Mouse (Mus musculus) lung, embryonic 16.5 days (tissue): ENCODE measurements around the gene Ripor2. TPM values are rescaled to one million over a fixed set of nuclear protein-coding genes. Genes with fewer than 3 reads are reported as not detected.
A peak's percentile ranks its signal among the peaks of the same experiment; 100 is the strongest.

ENCODE experiments used
- ATAC-seq: fragments of 200-750 bp; cut with Nextera tagmentation; 2 replicates; pipeline ENCODE4 v1.8.0; 2017; ENCODE audit warnings: low read depth, mild to moderate bottlenecking, moderate library complexity
- H3K27ac ChIP-seq: fragments of 300-500 bp; sonication (generic); 2 replicates; pipeline ENCODE4 v1.5.1; 2014; ENCODE audit warnings: mild to moderate bottlenecking, control low read depth, low read length
- H3K27me3 ChIP-seq: fragments of 300-500 bp; sonication (generic); 2 replicates; pipeline ENCODE4 v1.6.1; 2014; ENCODE audit warnings: low read depth, low read length, mixed read lengths; ENCODE audit not compliant: control insufficient read depth, insufficient read depth
- H3K36me3 ChIP-seq: fragments of 300-500 bp; sonication (generic); 2 replicates; pipeline ENCODE4 v1.6.1; 2014; ENCODE audit warnings: low read length; ENCODE audit not compliant: control insufficient read depth, insufficient read depth
- H3K4me1 ChIP-seq: fragments of 300-500 bp; sonication (generic); replicated peaks from 2 replicates; pipeline ENCODE4 v1.6.1; 2014; ENCODE audit warnings: low read length, mixed read lengths; ENCODE audit not compliant: control insufficient read depth, insufficient read depth
- H3K4me2 ChIP-seq: fragments of 300-500 bp; sonication (generic); 2 replicates; pipeline ENCODE4 v1.6.1; 2014; ENCODE audit warnings: low read depth, low read length, control low read depth
- H3K4me3 ChIP-seq: fragments of 300-500 bp; sonication (generic); 2 replicates; pipeline ENCODE4 v1.5.1; 2014; ENCODE audit warnings: mild to moderate bottlenecking, low read length, control low read depth
- H3K9ac ChIP-seq: fragments of 300-500 bp; sonication (generic); 2 replicates; pipeline ENCODE4 v1.6.1; 2014; ENCODE audit warnings: low read length, control low read depth
- H3K9me3 ChIP-seq: fragments of 300-500 bp; sonication (generic); 2 replicates; pipeline ENCODE4 v1.6.1; 2016; ENCODE audit warnings: low read length; ENCODE audit not compliant: control insufficient read depth
- WGBS: fragments of 180-500 bp; shearing (Covaris S2); extraction: QIAGEN DNeasy Blood & Tissue Kit; methylation state at CpG from one replicate; pipeline ENCODE4 v1.1.7; 2014; 5-methylcytosine and 5-hydroxymethylcytosine counted together
- polyA plus RNA-seq: library from polyadenylated mRNA; unstranded; fragments of >200 nt; fragmentation: Nextera tagmentation; extraction: Ambion mirVana; gene quantifications from 2 replicates; pipeline ENCODE4 v1.2.1, GENCODE M21; 2015

Gene Ripor2
- polyA plus RNA-seq, 1 experiment from 2014 or later = 4.3 TPM

DNA sequence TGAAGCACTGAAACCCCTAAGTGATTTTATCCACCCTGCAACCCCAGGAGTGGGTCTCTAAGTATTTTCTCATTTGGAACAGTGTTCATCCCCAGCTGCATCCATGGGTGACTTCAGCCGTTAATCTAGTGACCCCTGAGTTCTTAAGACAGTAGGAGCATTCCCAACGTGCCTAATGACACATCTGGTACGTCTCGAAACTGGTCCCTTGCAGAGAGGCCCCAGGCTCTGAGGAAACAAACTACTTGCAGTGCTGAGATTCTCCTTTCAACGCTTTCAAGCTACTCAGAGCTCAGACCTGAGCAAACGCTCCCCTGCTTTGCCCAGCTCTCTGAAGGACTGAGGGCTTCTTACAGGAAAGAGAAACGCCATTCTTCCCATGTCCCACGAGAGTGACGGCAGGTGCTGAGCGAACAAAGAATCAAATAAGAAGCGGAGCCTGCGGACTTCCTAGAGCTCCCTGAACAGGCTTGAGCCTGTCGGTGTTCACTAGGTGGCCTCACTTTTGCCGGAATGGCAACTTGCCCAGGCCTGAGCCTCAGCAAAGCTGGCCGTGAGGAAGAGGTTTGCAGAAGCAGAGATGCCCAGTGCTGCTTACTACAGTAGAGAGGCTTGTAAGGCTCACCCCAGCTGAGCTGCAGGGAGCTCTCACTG, 97.2 kb downstream of the Ripor2 start:
- peak; percentile 26; the same call in 1 of the 2 replicates for ATAC-seq
- no peak overlapping the region for H3K9ac ChIP-seq
- H3K27ac ChIP-seq = no peak overlapping the region
- H3K4me1 ChIP-seq = no peaks in the 10 kb centered on the region
- no peaks in the 10 kb centered on the region for H3K9me3 ChIP-seq
- no peaks in the 10 kb centered on the region for H3K36me3 ChIP-seq
- 33% methylated on average over 15 of the region's 15 CpGs for WGBS
- H3K4me2 ChIP-seq = no peak overlapping the region
- no peak overlapping the region for H3K4me3 ChIP-seq
- H3K27me3 ChIP-seq = no peaks in the 10 kb centered on the region

DNA sequence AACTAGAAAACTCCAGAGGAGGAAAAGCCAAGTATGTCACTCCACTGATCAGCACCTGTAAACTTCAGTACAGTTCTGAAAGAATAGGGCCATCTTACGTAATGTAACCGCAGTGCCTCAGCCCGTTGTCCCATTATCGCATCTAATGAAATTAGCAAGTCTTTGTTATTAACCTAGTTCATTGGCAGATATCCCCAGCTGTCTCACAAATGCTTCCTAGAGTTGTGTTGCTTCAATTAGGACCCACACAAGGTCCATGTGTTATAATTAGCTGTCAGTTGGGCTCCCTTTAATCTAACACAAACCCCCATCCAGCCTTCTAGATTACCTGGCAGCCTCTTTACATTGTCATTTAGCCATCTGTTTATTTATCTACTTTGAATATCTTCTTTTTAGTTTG, 99.0 kb downstream of the Ripor2 start:
- Histone ChIP-seq H3K4me3 (no peak overlapping the region), H3K9ac (no peak overlapping the region), H3K4me2 (no peak overlapping the region), H3K9me3 (no peaks in the 10 kb centered on the region), H3K36me3 (no peaks in the 10 kb centered on the region), H3K27ac (no peak overlapping the region), H3K27me3 (no peaks in the 10 kb centered on the region), H3K4me1 (no peaks in the 10 kb centered on the region)
- WGBS = 96% methylated on average over 4 of the region's 4 CpGs
- no peak for ATAC-seq

DNA sequence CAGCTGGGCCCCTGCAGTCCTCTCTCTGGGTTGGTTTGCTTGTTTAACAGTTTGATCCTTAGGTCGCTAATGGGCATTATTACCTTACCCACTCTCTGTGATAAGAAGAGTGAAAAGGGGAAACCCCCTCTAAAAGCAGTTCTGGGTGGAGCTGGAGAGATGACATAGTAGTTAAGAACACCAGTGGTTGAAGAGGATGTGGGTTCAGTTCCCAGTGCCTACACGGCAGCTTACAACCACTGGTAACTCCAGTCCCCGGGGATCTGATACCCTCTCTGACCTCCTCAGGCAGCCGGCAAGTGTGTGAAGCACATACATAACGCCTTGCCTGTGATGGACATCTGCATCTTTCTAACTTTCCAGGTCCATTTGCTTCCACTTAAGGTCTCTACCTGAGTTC, 100.4 kb downstream of the Ripor2 start:
- Histone ChIP-seq H3K27me3 (no peaks in the 10 kb centered on the region), H3K36me3 (no peaks in the 10 kb centered on the region), H3K9me3 (no peaks in the 10 kb centered on the region), H3K27ac (no peak overlapping the region), H3K4me2 (no peak overlapping the region), H3K4me3 (no peak overlapping the region), H3K9ac (no peak overlapping the region), H3K4me1 (no peaks in the 10 kb centered on the region)
- no peak for ATAC-seq
- 55% methylated on average over 5 of the region's 5 CpGs for WGBS

DNA sequence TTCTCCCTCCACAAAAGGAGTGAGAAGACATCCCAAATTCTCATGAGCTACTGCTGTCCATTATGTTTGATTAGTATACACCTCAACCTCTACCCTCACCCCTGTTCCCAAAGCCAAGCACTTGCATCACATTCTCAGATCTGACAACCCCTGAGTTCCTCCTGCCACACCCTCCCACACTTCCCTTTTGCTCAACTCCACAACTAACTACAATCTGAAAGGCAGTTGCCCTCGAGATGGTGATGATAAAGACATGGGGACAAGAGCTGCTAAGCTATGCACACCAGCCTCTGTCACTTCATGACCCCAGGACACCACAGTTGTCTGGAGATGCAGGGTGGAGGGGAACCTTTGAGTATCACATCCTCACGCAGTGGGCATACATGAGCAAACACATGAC, 102.5 kb downstream of the Ripor2 start:
- H3K4me1 ChIP-seq = no peaks in the 10 kb centered on the region
- no peak for ATAC-seq
- H3K27ac ChIP-seq = no peak overlapping the region
- H3K4me3 ChIP-seq = no peak overlapping the region
- H3K36me3 ChIP-seq = no peaks in the 10 kb centered on the region
- H3K9me3 ChIP-seq = no peaks in the 10 kb centered on the region
- no peaks in the 10 kb centered on the region for H3K27me3 ChIP-seq
- 62% methylated on average over 2 of the region's 2 CpGs for WGBS
- H3K9ac ChIP-seq = no peak overlapping the region
- H3K4me2 ChIP-seq = no peak overlapping the region

DNA sequence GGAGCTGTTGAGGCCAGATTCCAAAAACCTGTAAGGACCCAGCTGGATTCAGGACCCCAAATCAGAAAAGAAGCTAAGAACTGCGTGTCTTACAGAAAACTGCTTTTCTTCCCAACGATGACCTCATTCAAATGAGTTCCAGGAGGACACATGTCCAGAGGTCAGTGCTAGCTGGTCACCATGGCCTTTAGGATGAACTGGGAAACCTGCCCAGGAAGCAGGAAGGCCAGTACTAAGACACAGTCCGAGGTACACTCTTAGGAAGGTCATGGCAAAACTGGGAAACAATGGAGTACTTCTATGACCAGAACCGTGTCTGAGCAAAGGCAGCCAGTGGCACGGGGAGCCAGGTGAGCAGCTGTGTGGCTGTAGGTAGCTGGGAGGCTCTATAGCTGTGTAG, 103.9 kb downstream of the Ripor2 start:
- Histone ChIP-seq H3K27ac (no peak overlapping the region), H3K4me1 (no peaks in the 10 kb centered on the region), H3K9ac (no peak overlapping the region), H3K4me2 (no peak overlapping the region), H3K4me3 (no peak overlapping the region), H3K9me3 (no peaks in the 10 kb centered on the region), H3K27me3 (no peaks in the 10 kb centered on the region), H3K36me3 (no peaks in the 10 kb centered on the region)
- 65% methylated on average over 5 of the region's 5 CpGs for WGBS
- no peak for ATAC-seq

DNA sequence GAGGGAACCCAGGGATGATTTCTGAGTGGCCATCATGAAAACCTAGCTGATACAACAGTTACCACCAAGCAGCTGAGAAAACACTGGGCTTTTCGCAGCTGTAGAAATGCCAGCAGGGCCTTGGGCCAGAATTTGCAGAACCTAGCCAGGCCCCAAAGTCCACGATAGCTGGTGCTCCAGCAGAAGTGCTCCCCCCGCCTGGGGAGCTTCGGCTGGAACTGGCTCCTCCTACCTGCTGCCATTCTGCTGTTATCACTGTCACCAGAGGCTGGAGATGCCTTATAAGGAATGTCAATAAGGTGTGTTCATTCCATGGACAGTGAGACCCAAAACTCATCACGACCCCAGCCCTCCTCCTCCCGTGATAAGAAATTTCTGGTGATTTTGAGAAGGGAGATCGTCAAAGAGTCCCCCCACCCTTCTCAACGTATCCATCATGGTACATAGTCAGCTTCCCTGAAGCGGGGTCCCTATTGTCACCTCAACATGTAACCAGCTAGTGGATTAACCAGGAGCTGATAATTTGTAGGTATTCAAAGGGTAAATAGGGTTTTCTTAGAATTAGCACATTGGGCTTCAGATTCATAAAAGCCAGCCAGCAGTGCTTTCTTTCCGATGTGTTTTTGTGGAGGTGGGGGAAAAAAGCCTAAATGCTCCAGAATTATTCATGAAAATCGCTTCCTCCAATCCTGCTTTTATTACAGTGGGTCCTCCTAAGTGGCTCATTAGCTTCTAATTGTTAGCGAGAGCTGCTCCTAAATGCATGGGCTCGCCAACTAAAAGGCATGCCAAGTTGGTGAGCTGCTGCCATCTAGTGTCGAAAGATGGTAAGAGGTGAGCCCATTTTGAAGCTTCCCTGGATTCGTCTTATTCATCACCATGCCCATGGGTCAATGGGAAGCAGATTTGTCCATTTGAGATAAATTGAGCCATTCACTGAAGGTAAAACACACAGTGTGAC, 105.0 kb downstream of the Ripor2 start:
- H3K36me3 ChIP-seq = no peaks in the 10 kb centered on the region
- H3K27ac ChIP-seq = no peak overlapping the region
- ATAC-seq = peak; percentile 67
- no peaks in the 10 kb centered on the region for H3K27me3 ChIP-seq
- no peaks in the 10 kb centered on the region for H3K9me3 ChIP-seq
- no peak overlapping the region for H3K9ac ChIP-seq
- no peaks in the 10 kb centered on the region for H3K4me1 ChIP-seq
- no peak overlapping the region for H3K4me3 ChIP-seq
- no peak overlapping the region for H3K4me2 ChIP-seq
- 33% methylated on average over 15 of the region's 15 CpGs for WGBS

DNA sequence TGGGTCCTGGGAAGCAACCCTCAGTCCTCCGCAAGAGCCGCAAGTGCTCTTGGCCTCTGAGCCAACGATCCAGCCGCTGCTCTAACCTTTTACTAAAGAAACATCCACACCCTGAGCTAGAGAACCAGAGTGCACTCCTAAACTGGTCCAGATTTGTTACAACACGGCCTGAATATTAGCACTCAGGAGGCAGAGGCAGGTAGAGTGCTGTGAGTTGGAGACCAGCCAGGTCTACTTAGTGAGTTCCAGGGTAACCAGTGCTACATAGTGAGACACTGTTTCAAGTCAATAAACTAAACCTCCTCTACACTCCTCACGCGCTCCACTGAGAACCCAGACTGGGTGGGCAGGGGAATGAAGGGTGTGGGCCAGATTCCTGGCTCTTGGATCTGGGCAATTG, 111.3 kb downstream of the Ripor2 start:
- Histone ChIP-seq H3K9ac (no peak overlapping the region), H3K36me3 (no peaks in the 10 kb centered on the region), H3K4me1 (no peaks in the 10 kb centered on the region), H3K4me2 (no peak overlapping the region), H3K27ac (no peak overlapping the region), H3K27me3 (no peaks in the 10 kb centered on the region), H3K4me3 (no peak overlapping the region), H3K9me3 (no peaks in the 10 kb centered on the region)
- peak; percentile 69 for ATAC-seq
- 67% methylated on average over 7 of the region's 7 CpGs for WGBS

DNA sequence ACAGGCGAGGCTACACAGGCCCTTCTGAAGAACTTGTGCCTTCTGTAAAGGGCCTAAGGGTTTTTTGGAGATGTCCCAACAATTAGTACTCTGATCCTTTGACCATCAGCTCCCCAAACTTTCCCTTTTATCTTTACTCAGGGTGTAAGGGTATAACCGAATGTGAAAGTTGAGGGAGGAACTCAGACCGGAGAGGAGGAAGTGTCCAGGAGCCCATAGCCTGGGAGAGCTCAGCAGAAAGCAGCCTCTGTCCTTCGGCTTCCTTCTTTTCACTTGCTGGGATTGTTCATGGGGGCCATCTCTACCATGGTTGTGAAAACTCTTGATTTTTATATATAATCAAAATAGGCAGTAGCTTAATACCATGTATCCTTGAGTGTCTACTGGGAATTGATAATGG, 116.8 kb downstream of the Ripor2 start:
- no peaks in the 10 kb centered on the region for H3K4me1 ChIP-seq
- no peak overlapping the region for H3K9ac ChIP-seq
- no peak for ATAC-seq
- no peaks in the 10 kb centered on the region for H3K36me3 ChIP-seq
- 85% methylated on average over 4 of the region's 4 CpGs for WGBS
- no peaks in the 10 kb centered on the region for H3K27me3 ChIP-seq
- H3K9me3 ChIP-seq = no peaks in the 10 kb centered on the region
- no peak overlapping the region for H3K27ac ChIP-seq
- H3K4me2 ChIP-seq = no peak overlapping the region
- no peak overlapping the region for H3K4me3 ChIP-seq

DNA sequence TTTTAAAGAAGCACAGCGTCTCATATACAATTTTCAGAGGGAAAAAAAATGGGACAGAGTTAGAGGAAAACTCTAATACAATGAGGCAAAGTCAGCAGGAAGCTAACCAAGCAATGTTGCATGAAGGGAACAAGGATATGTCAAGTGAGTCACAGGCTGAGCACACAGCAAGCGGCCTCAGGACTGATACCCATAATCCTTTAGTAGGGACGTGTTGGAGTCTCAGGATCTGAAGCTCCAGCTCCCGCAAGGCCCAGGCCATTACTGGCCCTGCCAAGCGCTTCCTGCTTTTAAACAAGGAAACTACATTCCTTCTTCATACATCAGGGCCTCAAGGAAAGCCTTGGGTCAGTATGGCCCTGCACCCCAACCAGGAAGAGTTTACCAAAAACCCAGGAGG, 120.1 kb downstream of the Ripor2 start:
- Histone ChIP-seq H3K27me3 (no peaks in the 10 kb centered on the region), H3K4me3 (no peak overlapping the region), H3K27ac (no peak overlapping the region), H3K4me1 (no peaks in the 10 kb centered on the region), H3K4me2 (no peak overlapping the region), H3K9me3 (no peaks in the 10 kb centered on the region), H3K9ac (no peak overlapping the region), H3K36me3 (no peaks in the 10 kb centered on the region)
- WGBS = 63% methylated on average over 5 of the region's 5 CpGs
- ATAC-seq = no peak
